Mouse (Mus musculus): ENCODE measurements around the gene Prcp.
A peak's percentile ranks its signal among the peaks of the same experiment; 100 is the strongest.

DNA sequence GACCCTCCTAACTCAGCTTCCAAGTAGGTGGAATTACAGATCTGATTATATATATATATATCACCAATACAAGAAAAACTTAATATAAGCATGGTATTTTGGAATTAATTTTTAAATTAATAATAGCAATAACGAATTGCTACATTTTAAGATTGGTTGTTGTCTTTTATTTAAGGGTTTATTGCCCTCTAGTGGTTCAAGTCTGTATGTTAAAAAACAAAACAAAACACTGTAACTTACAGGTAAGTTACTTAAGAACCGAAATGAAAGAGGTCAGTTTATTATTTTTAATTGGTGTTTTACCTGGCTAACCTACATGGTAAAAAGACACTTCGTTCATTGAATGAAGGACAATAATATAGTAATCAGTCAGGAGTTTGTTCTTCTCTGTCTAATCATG, 4.1 kb upstream of the Prcp start:
- peak; percentile 49 for TF ChIP-seq CTCF (IDR thresholded peaks at IDR 0.05; ENCODE audit: low read depth, low read length)
- no peak for TF ChIP-seq POLR2A (IDR thresholded peaks at IDR 0.05; ENCODE audit: extremely low read depth, insufficient read depth, low read length)
